Mouse (Mus musculus) erythroblast, embryonic 14.5 days (primary cell): ENCODE results near the gene Fgd5.

Experiments
- GATA1 ChIP-seq: IDR thresholded peaks from 2 replicates; pipeline ENCODE4 v1.6.1; 2012; ENCODE audit warnings: low read length, inconsistent platforms, mixed read lengths
- TAL1 ChIP-seq: IDR thresholded peaks from 3 replicates; pipeline ENCODE4 v1.6.1; 2012; ENCODE audit warnings: low read length, inconsistent platforms, mixed read lengths

DNA sequence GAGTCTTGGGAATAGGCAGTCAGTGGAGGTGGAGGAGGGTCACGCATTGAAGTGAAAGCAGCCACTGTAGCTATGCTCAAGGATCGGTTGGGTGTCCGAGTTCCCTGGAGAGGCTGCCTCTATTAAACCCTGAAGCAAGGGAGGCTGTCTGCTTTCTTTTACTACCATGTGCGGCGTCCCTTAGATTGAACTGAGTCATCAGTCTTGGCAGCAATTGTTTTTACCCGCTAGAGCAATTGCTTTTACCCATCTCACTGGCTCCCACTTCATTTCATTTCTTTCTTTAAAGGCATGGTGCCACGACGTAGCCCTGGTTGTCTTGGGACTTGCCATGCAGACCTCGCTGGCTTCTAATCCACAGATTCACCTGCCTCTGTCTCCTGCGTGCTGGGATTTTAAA, 85.4 kb downstream of the Fgd5 start:
- no peak for TF ChIP-seq GATA1
- TF ChIP-seq TAL1, result no peak
